Mouse (Mus musculus): ENCODE measurements around the gene Gm4884. TPM values are rescaled to one million over a fixed set of nuclear protein-coding genes. Genes with fewer than 3 reads are reported as not detected.
"Not testable (repeated sequence)": the region's sequence is repeated elsewhere in the genome, so short reads cannot be mapped to it uniquely, and the experiment has no call there.

Gm4884 gene
- polyA plus RNA-seq (2015; fragmentation: Nextera tagmentation; extraction: Ambion mirVana), result not detected in 2 replicates

GRCm38 (mm10) chr7:41032419-41032818, at the start of gene Gm4884:
Gm4884 (plus strand) TSS chr7:41032719.
- not testable (repeated sequence) for ATAC-seq (ENCODE audit: insufficient read depth); H3K4me1 ChIP-seq (replicated peaks); H3K27me3 ChIP-seq; H3K4me3 ChIP-seq (replicated peaks); H3K4me2 ChIP-seq; H3K27ac ChIP-seq (replicated peaks); H3K9me3 ChIP-seq (replicated peaks); H3K9ac ChIP-seq; H3K36me3 ChIP-seq (replicated peaks)
- WGBS (ENCODE audit: insufficient replicate concordance), result 49% methylated on average over 1 of the region's 1 CpGs

DNA sequence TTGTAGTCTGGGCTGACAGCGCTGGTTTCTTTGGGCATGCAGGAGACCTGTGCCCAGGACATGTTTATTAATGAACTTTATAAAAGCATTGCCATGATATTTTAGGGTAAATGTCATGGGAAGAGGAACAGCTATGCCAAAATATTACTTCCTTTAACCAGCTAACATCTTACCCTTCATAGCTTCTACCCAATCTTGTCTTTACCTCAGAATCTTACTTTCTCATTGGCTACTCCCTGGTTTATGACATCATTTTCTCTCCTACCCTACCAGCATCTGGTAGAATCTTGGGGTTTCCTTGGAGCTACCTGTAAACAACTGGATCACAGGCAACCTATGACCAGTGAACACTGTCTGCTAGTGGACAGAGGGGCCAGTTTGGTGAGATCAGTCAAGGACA, 45.3 kb upstream of the Gm4884 start, which contains the start of gene 4930433I11Rik:
TSS of gene 4930433I11Rik (plus strand) at position 301 of the 400 bp plus-strand sequence.
- Histone ChIP-seq H3K4me2 (no peak within 1 kb of the TSS), H3K4me1 (replicated peaks) (no peaks in the 10 kb centered on the region), H3K4me3 (replicated peaks) (no peak within 1 kb of the TSS), H3K36me3 (replicated peaks) (no peaks in the 10 kb centered on the region), H3K27ac (replicated peaks) (no peak within 1 kb of the TSS), H3K9ac (no peak within 1 kb of the TSS), H3K9me3 (replicated peaks) (no peaks in the 10 kb centered on the region), H3K27me3 (no peaks in the 10 kb centered on the region)
- WGBS (ENCODE audit: insufficient replicate concordance), result 63% methylated on average over 1 of the region's 1 CpGs
- no peak for ATAC-seq (ENCODE audit: insufficient read depth)

DNA sequence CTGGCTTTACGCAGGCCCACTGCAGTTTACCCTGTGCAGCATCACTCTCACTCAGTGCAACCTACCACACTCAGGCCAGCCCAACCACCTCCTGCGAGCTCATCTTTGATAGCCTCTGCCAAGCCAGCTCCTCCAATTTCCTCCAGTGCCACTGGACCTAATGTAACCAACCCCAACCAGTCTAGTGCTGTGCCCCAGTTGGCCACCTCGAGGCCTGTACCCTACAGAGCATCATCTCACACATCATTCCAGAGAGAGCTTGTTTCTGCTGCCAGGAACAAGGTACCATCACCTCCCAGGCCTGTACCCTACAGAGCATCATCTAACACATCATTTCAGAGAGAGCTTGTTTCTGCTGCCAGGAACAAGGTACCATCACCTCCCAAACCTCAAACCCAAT, 11.5 kb downstream of the Gm4884 start:
- not testable (repeated sequence) for H3K27ac ChIP-seq (replicated peaks); ATAC-seq (ENCODE audit: insufficient read depth); H3K4me2 ChIP-seq; H3K9ac ChIP-seq; H3K27me3 ChIP-seq; H3K9me3 ChIP-seq (replicated peaks); H3K4me3 ChIP-seq (replicated peaks); H3K36me3 ChIP-seq (replicated peaks); H3K4me1 ChIP-seq (replicated peaks)
- 58% methylated on average over 3 of the region's 3 CpGs for WGBS (ENCODE audit: insufficient replicate concordance)

Other genes with a start within 250 kb of the Gm4884 start
- not detected in 2 replicates for gene Vstm2b, start 134.4 kb upstream of the Gm4884 start, polyA plus RNA-seq (2015; fragmentation: Nextera tagmentation; extraction: Ambion mirVana)
- not detected in 2 replicates for gene 4930433I11Rik, start 45.2 kb upstream of the Gm4884 start, polyA plus RNA-seq (2015; fragmentation: Nextera tagmentation; extraction: Ambion mirVana)
- gene Gm5592, start 121.1 kb downstream of the Gm4884 start, polyA plus RNA-seq (2015; fragmentation: Nextera tagmentation; extraction: Ambion mirVana), result not detected in 2 replicates